Mouse (Mus musculus) CH12.LX (cell line): ENCODE measurements around the gene Exo5. TPM values are rescaled to one million over a fixed set of nuclear protein-coding genes. Genes with fewer than 3 reads are reported as not detected.
A peak's percentile ranks its signal among the peaks of the same experiment; 100 is the strongest.

ENCODE experiments used
- DNase-seq: peaks from one replicate; pipeline ENCODE4 v3.0.0-alpha.2; 2013; ENCODE audit errors: extremely low read depth
- H3K27ac ChIP-seq: 2 replicates; pipeline ENCODE4 v1.5.1; 2012; ENCODE audit warnings: low read depth, mild to moderate bottlenecking, control low read depth, moderate library complexity; ENCODE audit not compliant: insufficient read depth
- H3K27me3 ChIP-seq: replicated peaks from 2 replicates; pipeline ENCODE3; 2012; ENCODE audit warnings: inconsistent platforms
- H3K36me3 ChIP-seq, 2 experiments: replicated peaks in 1 of 2; 2 replicates each; pipeline versions ENCODE3 to v1.6.1; 2012; ENCODE audit warnings: inconsistent platforms in 1 of 2, low read length in 1 of 2, mild to moderate bottlenecking in 1 of 2, mixed read lengths in 1 of 2, moderate library complexity in 1 of 2; ENCODE audit not compliant: control insufficient read depth in 1 of 2, insufficient read depth in 1 of 2
- H3K4me1 ChIP-seq, 2 experiments: 2 replicates each; pipeline ENCODE4 v1.6.1; 2012; ENCODE audit warnings: inconsistent platforms in 1 of 2, moderate library complexity in 1 of 2; ENCODE audit not compliant: insufficient read depth in 2 of 2, control insufficient read depth in 1 of 2
- H3K4me2 ChIP-seq: 2 replicates; pipeline ENCODE4 v1.6.1; 2012; ENCODE audit warnings: low read depth, mild to moderate bottlenecking, control low read depth; ENCODE audit not compliant: poor library complexity, insufficient read depth, severe bottlenecking
- H3K4me3 ChIP-seq, 3 experiments: fragments of 150-350 bp in 1 of 3; sonication (generic) in 1 of 3; replicated peaks in 1 of 3; 2 replicates each; pipeline versions ENCODE3 to v1.5.1; 2011 to 2012; ENCODE audit warnings: low read depth in 2 of 3, low read length in 2 of 3, mild to moderate bottlenecking in 2 of 3, moderate library complexity in 2 of 3, control low read depth in 1 of 3, improper control_type of control experiment in 1 of 3, inconsistent platforms in 1 of 3, mixed read lengths in 1 of 3; ENCODE audit not compliant: poor library complexity in 1 of 3
- H3K79me2 ChIP-seq: replicated peaks from 2 replicates; pipeline ENCODE4 v1.6.1; 2012; ENCODE audit warnings: mild to moderate bottlenecking, moderate library complexity; ENCODE audit not compliant: control insufficient read depth, poor library complexity, insufficient read depth, severe bottlenecking; ENCODE audit errors: extremely low read depth
- H3K9ac ChIP-seq: 2 replicates; pipeline ENCODE4 v1.6.1; 2012; ENCODE audit warnings: low read depth, mild to moderate bottlenecking, control low read depth, moderate library complexity; ENCODE audit not compliant: insufficient read depth
- H3K9me3 ChIP-seq: replicated peaks from 2 replicates; pipeline ENCODE3; 2012; ENCODE audit warnings: low read length, inconsistent platforms, mixed read lengths
- BHLHE40 ChIP-seq: IDR thresholded peaks from 2 replicates; pipeline ENCODE4 v1.6.1; 2011; ENCODE audit warnings: mild to moderate bottlenecking, low read depth, low read length, improper control_type of control experiment
- CHD1 ChIP-seq: IDR thresholded peaks from 2 replicates; pipeline ENCODE4 v1.6.1; 2012; ENCODE audit warnings: low read depth, low read length, improper control_type of control experiment, inconsistent platforms
- CTCF ChIP-seq, 2 experiments: IDR thresholded peaks in 1 of 2; conservative IDR thresholded peaks in 1 of 2; 2 replicates each; pipeline ENCODE4 v1.5.1; 2011 to 2012; ENCODE audit warnings: low read depth in 2 of 2, low read length in 2 of 2, improper control_type of control experiment in 1 of 2, inconsistent platforms in 1 of 2, mild to moderate bottlenecking in 1 of 2, moderate library complexity in 1 of 2
- EP300 ChIP-seq: IDR thresholded peaks from 2 replicates; pipeline ENCODE4 v1.6.1; 2011; ENCODE audit warnings: low read length, improper control_type of control experiment
- ETS1 ChIP-seq: conservative IDR thresholded peaks from 2 replicates; pipeline ENCODE4 v1.6.1; 2012; ENCODE audit warnings: low read depth, mild to moderate bottlenecking, inconsistent platforms, low read length, improper control_type of control experiment, moderate library complexity
- GABPA ChIP-seq: IDR thresholded peaks from 2 replicates; pipeline ENCODE4 v1.6.1; 2012; ENCODE audit warnings: low read depth, low read length, improper control_type of control experiment, inconsistent platforms; ENCODE audit not compliant: insufficient replicate concordance
- HCFC1 ChIP-seq: IDR thresholded peaks from 2 replicates; pipeline ENCODE4 v1.6.1; 2012; ENCODE audit warnings: low read depth, mild to moderate bottlenecking, inconsistent platforms, low read length, improper control_type of control experiment
- IRF4 ChIP-seq: IDR thresholded peaks from 2 replicates; pipeline ENCODE4 v1.6.1; 2014; ENCODE audit warnings: low read depth, mild to moderate bottlenecking, inconsistent platforms, low read length, improper control_type of control experiment
- JUN ChIP-seq: IDR thresholded peaks from 2 replicates; pipeline ENCODE4 v1.6.1; 2011; ENCODE audit warnings: low read depth, mild to moderate bottlenecking, low read length, improper control_type of control experiment, moderate library complexity; ENCODE audit not compliant: insufficient read depth
- KAT2A ChIP-seq: IDR thresholded peaks from 2 replicates; pipeline ENCODE4 v1.6.1; 2012; ENCODE audit warnings: low read length, improper control_type of control experiment, inconsistent platforms; ENCODE audit not compliant: insufficient replicate concordance
- MAFK ChIP-seq: IDR thresholded peaks from 2 replicates; pipeline ENCODE4 v1.6.1; 2011; ENCODE audit warnings: low read length, improper control_type of control experiment; ENCODE audit not compliant: insufficient replicate concordance
- MAX ChIP-seq: IDR thresholded peaks from 2 replicates; pipeline ENCODE4 v1.6.1; 2011; ENCODE audit warnings: low read length, improper control_type of control experiment
- MEF2A ChIP-seq: IDR thresholded peaks from 2 replicates; pipeline ENCODE4 v1.6.1; 2014; ENCODE audit warnings: low read depth, mild to moderate bottlenecking, inconsistent platforms, low read length, improper control_type of control experiment, borderline replicate concordance
- MYC ChIP-seq: IDR thresholded peaks from 2 replicates; pipeline ENCODE4 v1.6.1; 2011; ENCODE audit warnings: low read depth, mild to moderate bottlenecking, improper control_type of control experiment, low read length
- NELFE ChIP-seq: IDR thresholded peaks from 2 replicates; pipeline ENCODE4 v1.6.1; 2011; ENCODE audit warnings: low read depth, low read length, improper control_type of control experiment
- NRF1 ChIP-seq: IDR thresholded peaks from 2 replicates; pipeline ENCODE4 v1.6.1; 2014; ENCODE audit warnings: low read depth, mild to moderate bottlenecking, inconsistent platforms, low read length, improper control_type of control experiment, moderate library complexity
- PAX5 ChIP-seq: IDR thresholded peaks from 2 replicates; pipeline ENCODE4 v1.6.1; 2012; ENCODE audit warnings: low read length, inconsistent platforms, mixed read lengths
- POLR2AphosphoS2 ChIP-seq: IDR thresholded peaks from 2 replicates; pipeline ENCODE4 v1.6.1; 2011; ENCODE audit warnings: low read depth, low read length, improper control_type of control experiment
- RAD21 ChIP-seq: IDR thresholded peaks from 2 replicates; pipeline ENCODE4 v1.6.1; 2011; ENCODE audit warnings: low read depth, mild to moderate bottlenecking, low read length, improper control_type of control experiment, moderate library complexity
- RCOR1 ChIP-seq: conservative IDR thresholded peaks from 2 replicates; pipeline ENCODE4 v1.6.1; 2012; ENCODE audit warnings: low read depth, mild to moderate bottlenecking, inconsistent platforms, low read length, improper control_type of control experiment
- SIN3A ChIP-seq: IDR thresholded peaks from 2 replicates; pipeline ENCODE4 v1.6.1; 2012; ENCODE audit warnings: low read length, improper control_type of control experiment, inconsistent platforms
- TBP ChIP-seq: conservative IDR thresholded peaks from 2 replicates; pipeline ENCODE4 v1.6.1; 2011; ENCODE audit warnings: low read depth, low read length, improper control_type of control experiment
- TCF12 ChIP-seq: IDR thresholded peaks from 2 replicates; pipeline ENCODE4 v1.6.1; 2014; ENCODE audit warnings: low read depth, mild to moderate bottlenecking, inconsistent platforms, low read length, improper control_type of control experiment
- UBTF ChIP-seq: IDR thresholded peaks from 2 replicates; pipeline ENCODE4 v1.6.1; 2012; ENCODE audit warnings: low read depth, mild to moderate bottlenecking, inconsistent platforms, low read length, improper control_type of control experiment, moderate library complexity
- USF2 ChIP-seq: conservative IDR thresholded peaks from 2 replicates; pipeline ENCODE4 v1.6.1; 2011; ENCODE audit warnings: low read depth, low read length, improper control_type of control experiment
- ZKSCAN1 ChIP-seq: IDR thresholded peaks from 2 replicates; pipeline ENCODE4 v1.6.1; 2012; ENCODE audit warnings: low read depth, inconsistent platforms, low read length, improper control_type of control experiment, borderline replicate concordance
- ZMIZ1 ChIP-seq: IDR thresholded peaks from 2 replicates; pipeline ENCODE4 v1.6.1; 2012; ENCODE audit warnings: low read depth, mild to moderate bottlenecking, inconsistent platforms, low read length, improper control_type of control experiment
- ZNF384 ChIP-seq: IDR thresholded peaks from 2 replicates; pipeline ENCODE4 v1.6.1; 2012; ENCODE audit warnings: low read depth, low read length, improper control_type of control experiment, inconsistent platforms
- dilution Hi-C: fragments of 300-500 bp; cut with MboI; formaldehyde crosslinking; loops from 2 replicates; pipeline ENCODE4 v1.14.3; 2020; ENCODE audit warnings: low sequenced_read_pairs; ENCODE audit not compliant: extremely low pct_unique_long_range_greater_than_20kb, extremely low pct_ligation_motif_present
- in situ Hi-C: fragments of 300-500 bp; cut with MboI; formaldehyde crosslinking; loops from 3 replicates; pipeline ENCODE4 v1.14.3; 2019; ENCODE audit warnings: low sequenced_read_pairs, low pct_ligation_motif_present, low pct_unique_long_range_greater_than_20kb, mixed read lengths
- polyA plus RNA-seq: library from polyadenylated mRNA; unstranded; fragments of >175 nt; gene quantifications from 2 replicates; pipeline ENCODE4 v1.2.1, GENCODE M21; 2012; ENCODE audit warnings: low read depth; ENCODE audit not compliant: insufficient read length
- total RNA-seq, 2 experiments: library from RNA; depleted of rRNA; stranded (reverse); fragments of 300-350 nt in 1 of 2; fragments of >200 nt in 1 of 2; gene quantifications; 2 replicates each; pipeline ENCODE4 v1.2.3; 2012 to 2014

Exo5 gene
- total and polyA plus RNA-seq, 3 experiments, result 13.4 to 25.3 (median 23.0) TPM

- no peak for DNase-seq
- Histone ChIP-seq H3K4me3 (no peak overlapping the region), H3K36me3 (no peaks in the 10 kb centered on the region), H3K79me2 (no peaks in the 10 kb centered on the region), H3K4me2 (no peak overlapping the region), H3K27ac (no peak overlapping the region), H3K27me3 (no peaks in the 10 kb centered on the region), H3K4me1 (peaks cover 21 to 50% of the 10 kb centered on the region in 2 experiments), H3K9ac (no peak overlapping the region), H3K9me3 (no peaks in the 10 kb centered on the region)
- TF ChIP-seq JUN (no peak), KAT2A (no peak), NRF1 (no peak), ZMIZ1 (no peak), GABPA (no peak), MEF2A (no peak), RAD21 (no peak), ETS1 (no peak), TCF12 (no peak), CHD1 (no peak)
- dilution Hi-C loops, result no loop called here
- in situ Hi-C loops, result no loop called here
These were observed 39.4 kb downstream of the Exo5 start for GRCm38 (mm10) chr4:120885208-120886120.

- H3K36me3 ChIP-seq, result no peaks in the 10 kb centered on the region
- DNase-seq, result peak; percentile 88
- in situ Hi-C loops, result no loop called here
- dilution Hi-C loops, result no loop called here
- H3K4me3 ChIP-seq, result no peak overlapping the region
- H3K27ac ChIP-seq, result peak overlapping the region; percentile 68
- no peaks in the 10 kb centered on the region for H3K9me3 ChIP-seq
- peak overlapping the region; percentile 74 for H3K4me2 ChIP-seq
- no peak overlapping the region for H3K9ac ChIP-seq
- H3K79me2 ChIP-seq, result no peaks in the 10 kb centered on the region
- peaks cover 32 to 65% of the 10 kb centered on the region in 2 experiments for H3K4me1 ChIP-seq
- H3K27me3 ChIP-seq, result no peaks in the 10 kb centered on the region
- no peak for TF ChIP-seq ZMIZ1
- TF ChIP-seq MEF2A, result peak; percentile 16; the same call in 1 of the 2 replicates
- no peak for TF ChIP-seq SIN3A
- peak; percentile 24; the same call in 1 of the 2 replicates for TF ChIP-seq IRF4
- no peak for TF ChIP-seq TBP
- 0 out of 2 replicates have a peak, but pooled peaks have one; percentile 21 for TF ChIP-seq BHLHE40
- TF ChIP-seq NRF1, result peak; percentile 28; the same call in 1 of the 2 replicates
- TF ChIP-seq ZKSCAN1, result no peak
- TF ChIP-seq MYC, result no peak
- peak; percentile 10; the same call in 1 of the 2 replicates for TF ChIP-seq TCF12
- TF ChIP-seq NELFE, result no peak
- no peak for TF ChIP-seq GABPA
- no peak for TF ChIP-seq CTCF (conservative IDR thresholded peaks at IDR 0.05 in 1 of 2, IDR thresholded peaks at IDR 0.05 in 1 of 2; ENCODE audit: low read depth in 2 of 2, low read length in 2 of 2)
- no peak for TF ChIP-seq POLR2AphosphoS2
- TF ChIP-seq MAFK, result no peak
- TF ChIP-seq MAX, result no peak
- no peak for TF ChIP-seq USF2
- TF ChIP-seq EP300, result no peak
- TF ChIP-seq UBTF, result no peak
- TF ChIP-seq HCFC1, result no peak
- peak; percentile 41; the same call in 1 of the 2 replicates for TF ChIP-seq ETS1
- no peak for TF ChIP-seq KAT2A
- TF ChIP-seq PAX5, result no peak
- TF ChIP-seq ZNF384, result no peak
- no peak for TF ChIP-seq JUN
- TF ChIP-seq RCOR1, result no peak
These were observed 42.7 kb downstream of the Exo5 start for GRCm38 (mm10) chr4:120882002-120882625.
